Mouse (Mus musculus): Measurements from ENCODE around the gene Rpp25.
A peak's percentile ranks its signal among the peaks of the same experiment; 100 is the strongest.

The Rpp25 gene

GRCm38 (mm10) chr9:57503622-57504380 lies at the start of gene Rpp25:
Gene Rpp25 (plus strand): TSS chr9:57504026.
- no peak for DNase-seq

- DNase-seq = no peak
These were observed 44.1 kb upstream of the Rpp25 start for GRCm38 (mm10) chr9:57459707-57460106.

- DNase-seq = no peak
These were observed 41.0 kb upstream of the Rpp25 start for GRCm38 (mm10) chr9:57462866-57463265.

- no peak for DNase-seq
These were observed 37.7 kb upstream of the Rpp25 start for GRCm38 (mm10) chr9:57466101-57466500.

- peak; percentile 81 for DNase-seq
These were observed 36.5 kb upstream of the Rpp25 start for GRCm38 (mm10) chr9:57467271-57467771.

- DNase-seq = peak; percentile 93
These were observed 35.8 kb upstream of the Rpp25 start, which contains the start of gene Scamp5 for GRCm38 (mm10) chr9:57467896-57468549. Gene Scamp5 (minus strand): TSS chr9:57468060.

GRCm38 (mm10) chr9:57468914-57469313 lies 34.9 kb upstream of the Rpp25 start:
- DNase-seq = peak; percentile 66

GRCm38 (mm10) chr9:57485774-57486173 lies 18.1 kb upstream of the Rpp25 start:
- peak; percentile 76 for DNase-seq

GRCm38 (mm10) chr9:57487807-57488206 lies 16.0 kb upstream of the Rpp25 start:
- no peak for DNase-seq

- DNase-seq = no peak
These were observed 10.3 kb upstream of the Rpp25 start for GRCm38 (mm10) chr9:57493532-57493931.

GRCm38 (mm10) chr9:57494970-57495369 lies 8.9 kb upstream of the Rpp25 start:
- no peak for DNase-seq

- DNase-seq = no peak
These were observed 6.6 kb upstream of the Rpp25 start for GRCm38 (mm10) chr9:57497236-57497635.

- no peak for DNase-seq
These were observed 5.3 kb upstream of the Rpp25 start for GRCm38 (mm10) chr9:57498536-57498935.

- DNase-seq = no peak
These were observed 2.4 kb upstream of the Rpp25 start for GRCm38 (mm10) chr9:57501452-57501851.

GRCm38 (mm10) chr9:57501861-57502260 lies 2.0 kb upstream of the Rpp25 start:
- no peak for DNase-seq

- no peak for DNase-seq
These were observed 760 bp upstream of the Rpp25 start for GRCm38 (mm10) chr9:57502911-57503621.

- DNase-seq = peak; percentile 45
These were observed 515 bp downstream of the Rpp25 start for GRCm38 (mm10) chr9:57504381-57504700.

- no peak for DNase-seq
These were observed 1.1 kb downstream of the Rpp25 start for GRCm38 (mm10) chr9:57504891-57505290.

GRCm38 (mm10) chr9:57505700-57506099 lies 1.9 kb downstream of the Rpp25 start:
- DNase-seq = no peak

- DNase-seq = no peak
These were observed 6.8 kb downstream of the Rpp25 start for GRCm38 (mm10) chr9:57510577-57510976.

- DNase-seq = peak; percentile 57
These were observed 13.3 kb downstream of the Rpp25 start for GRCm38 (mm10) chr9:57517113-57517512.

- no peak for DNase-seq
These were observed 16.7 kb downstream of the Rpp25 start for GRCm38 (mm10) chr9:57520375-57521055.

Measured in cerebellum, adult 9-11 months (tissue).